In the genomic region with DNA sequence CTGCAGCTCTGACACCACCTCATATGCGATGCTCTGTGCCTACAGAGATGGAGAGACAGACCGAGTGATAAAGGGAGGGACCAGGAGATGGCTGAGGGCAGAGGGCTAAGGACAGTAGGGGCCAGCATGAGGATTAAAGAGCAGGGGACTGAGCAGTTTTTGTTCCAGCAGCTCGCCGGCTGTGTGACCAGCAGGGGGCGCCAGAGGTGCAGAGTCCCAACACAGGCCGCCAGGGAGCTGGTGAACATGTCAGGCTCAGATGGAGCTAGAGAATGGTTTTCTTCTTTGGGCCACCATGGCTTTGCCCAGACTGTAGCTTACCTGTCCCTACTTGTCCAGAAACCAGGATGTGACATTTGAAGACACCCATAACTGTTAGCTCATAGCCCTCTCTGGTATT, we compare ENCODE assay signal across 1 mouse cellular context.
TF ChIP-seq lines count a peak whose summit lies in the region.

No protein-coding gene starts in this region.

TF ChIP-seq in MEL, 35 proteins besides CTCF, POLR2A, EP300 and RAD21 (continued from another document):
- TF ChIP-seq HCFC1 (IDR thresholded peaks at IDR 0.05; ENCODE audit: low read depth, low read length) (no peak), GATA1 (IDR thresholded peaks at IDR 0.05; ENCODE audit: low read depth, low read length) (no peak), JUND (IDR thresholded peaks at IDR 0.05; ENCODE audit: low read depth, low read length) (no peak), MAFK (IDR thresholded peaks at IDR 0.05; ENCODE audit: borderline replicate concordance, low read depth, low read length) (no peak), TCF12 (IDR thresholded peaks at IDR 0.05; ENCODE audit: low read depth, low read length) (no peak), MAX (IDR thresholded peaks at IDR 0.05; ENCODE audit: low read length) (no peak), MAZ (IDR thresholded peaks at IDR 0.05; ENCODE audit: low read depth, low read length) (no peak), ZKSCAN1 (IDR thresholded peaks at IDR 0.05; ENCODE audit: low read depth, low read length) (no peak)
TF ChIP-seq in MEL: peak in this region for 2.
